In genomic region chr10:7801258-7801657, GRCm38 (mm10) we compare ENCODE assay signal across 1 mouse cellular context.
TF ChIP-seq lines count a peak whose summit lies in the region.

No protein-coding gene starts in this region.

TF ChIP-seq in MEL, 35 proteins besides CTCF, POLR2A, EP300 and RAD21 (continued from another document):
- no peak for TF ChIP-seq ZKSCAN1 (IDR thresholded peaks at IDR 0.05; ENCODE audit: low read depth, low read length)
- peak; percentile 53; the same call in 1 of the 2 replicates for TF ChIP-seq GATA1 (IDR thresholded peaks at IDR 0.05; ENCODE audit: low read depth, low read length)
- no peak for TF ChIP-seq CHD2 (IDR thresholded peaks at IDR 0.05; ENCODE audit: low read length)
- TF ChIP-seq ZMIZ1 (IDR thresholded peaks at IDR 0.05; ENCODE audit: low read depth, low read length) = no peak
- TF ChIP-seq MYB (IDR thresholded peaks at IDR 0.05; ENCODE audit: low read depth, low read length) = no peak
- TF ChIP-seq TAL1 (IDR thresholded peaks at IDR 0.05; ENCODE audit: low read length) = no peak
- 0 out of 2 replicates have a peak, but pooled peaks have one; percentile 12 for TF ChIP-seq TCF12 (IDR thresholded peaks at IDR 0.05; ENCODE audit: low read depth, low read length)
- peak; percentile 34; the same call in 1 of the 2 replicates for TF ChIP-seq ETS1 (IDR thresholded peaks at IDR 0.05; ENCODE audit: low read depth, low read length)
- no peak for TF ChIP-seq ZNF384 (IDR thresholded peaks at IDR 0.05; ENCODE audit: low read depth, low read length)
- no peak for TF ChIP-seq MAX (IDR thresholded peaks at IDR 0.05; ENCODE audit: low read length)
- TF ChIP-seq E2F4 (IDR thresholded peaks at IDR 0.05; ENCODE audit: borderline replicate concordance, low read depth, low read length) = no peak
- no peak for TF ChIP-seq POLR2AphosphoS5 (IDR thresholded peaks at IDR 0.05; ENCODE audit: borderline replicate concordance, low read depth, low read length)
- TF ChIP-seq CHD1 (IDR thresholded peaks at IDR 0.05; ENCODE audit: low read depth, low read length) = no peak
TF ChIP-seq in MEL: peak in this region for 6.
